Mouse (Mus musculus): ENCODE measurements at regions not wholly inside any gene's neighbourhood (a gene's known extent, or its start where the extent isn't known, plus 50 kb on each side); places are given as distances from the start of the nearest gene placed in this dataset.

DNA sequence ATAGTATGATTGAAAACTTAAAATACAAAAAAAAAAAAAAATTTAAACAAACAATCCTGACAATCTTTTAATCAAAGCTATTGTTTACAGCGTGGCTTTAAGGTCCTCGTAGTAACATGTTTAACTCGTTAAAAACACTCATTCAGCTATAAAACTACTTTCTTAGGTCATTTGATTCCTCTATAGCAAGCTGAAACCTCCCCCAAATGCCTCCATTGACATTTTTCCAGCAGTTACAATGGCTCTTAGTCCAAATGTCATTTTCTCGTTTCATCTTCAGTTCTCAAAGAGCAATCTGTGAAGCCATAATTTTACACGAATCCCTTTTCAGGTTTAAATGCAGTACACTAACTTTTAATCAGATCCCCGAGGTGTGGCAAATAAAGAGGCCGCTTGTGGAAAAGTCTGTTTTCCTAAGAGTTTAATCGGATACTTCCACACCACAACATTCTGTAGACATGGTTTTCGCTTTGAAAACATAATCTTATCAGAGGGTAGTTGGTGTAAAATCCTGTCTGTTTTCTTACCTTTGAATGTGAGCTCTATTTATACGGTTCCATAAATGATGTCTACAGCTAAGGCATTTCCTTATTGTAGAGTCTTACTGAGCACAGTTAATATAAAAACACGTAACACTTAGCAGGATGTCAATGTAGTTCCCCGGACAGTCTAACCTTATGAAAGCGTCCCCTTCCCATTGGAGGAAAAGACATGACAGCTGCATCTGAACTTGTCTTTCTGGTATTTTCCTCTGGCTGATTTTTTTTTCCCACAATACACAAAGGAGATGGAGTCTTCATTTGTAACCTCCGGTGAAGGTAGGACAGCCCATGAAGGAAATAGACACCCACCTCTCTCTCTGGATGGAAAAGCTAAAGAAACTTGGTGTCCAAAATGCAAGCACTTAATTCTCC is 69.6 kb upstream of the BC052040 start:
- no peak for DNase-seq (ENCODE audit: low spot score)

DNA sequence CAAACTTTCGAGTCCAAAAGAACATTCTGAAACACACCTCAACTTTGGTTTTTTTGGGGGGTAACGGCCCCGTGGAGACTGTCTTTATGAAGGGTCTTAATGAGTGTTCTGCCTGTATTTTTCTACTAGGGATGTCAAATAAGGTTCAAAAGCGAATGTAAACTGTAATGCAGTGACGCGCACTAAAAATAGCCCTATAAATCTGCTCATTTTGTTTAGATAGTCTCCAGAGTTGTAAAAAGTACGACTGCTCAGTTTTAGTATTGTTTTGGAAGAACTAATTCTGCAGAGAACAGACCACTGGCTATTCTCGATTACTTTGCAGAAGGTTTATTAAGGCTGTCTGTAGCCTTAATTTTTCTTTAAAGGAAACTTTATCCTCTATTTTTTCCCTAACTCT is 68.6 kb upstream of the BC052040 start:
- DNase-seq (ENCODE audit: low spot score): no peak

GRCm38 (mm10) chr2:115513774-115514231 is 67.7 kb upstream of the BC052040 start:
- no peak for DNase-seq (ENCODE audit: low spot score)

GRCm38 (mm10) chr2:115514831-115515428 is 66.6 kb upstream of the BC052040 start:
- no peak for DNase-seq (ENCODE audit: low spot score)

DNA sequence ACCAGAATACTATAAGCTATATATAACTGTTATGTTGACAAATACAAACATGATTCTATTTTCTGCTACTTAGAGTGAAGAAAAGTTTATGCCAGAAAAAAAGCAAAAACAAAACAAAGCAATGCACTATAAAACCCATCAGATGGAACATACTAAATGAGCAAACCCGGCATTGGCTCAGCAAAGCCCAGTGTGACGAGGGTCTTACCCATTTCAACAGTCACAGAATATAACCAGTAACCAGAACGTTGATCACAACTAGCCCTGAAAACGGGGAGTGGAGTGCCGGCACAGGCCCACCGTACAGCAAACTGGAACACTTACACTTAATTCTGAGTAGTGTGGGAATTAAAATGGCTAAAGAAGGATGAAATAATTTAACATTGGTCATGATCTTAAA is 66.0 kb upstream of the BC052040 start:
- DNase-seq (ENCODE audit: low spot score): no peak

- DNase-seq (ENCODE audit: low spot score): no peak
Observed at GRCm38 (mm10) chr2:115516824-115517223, 64.7 kb upstream of the BC052040 start.

GRCm38 (mm10) chr2:115519974-115520373 is 61.5 kb upstream of the BC052040 start:
- DNase-seq (ENCODE audit: low spot score): no peak

DNA sequence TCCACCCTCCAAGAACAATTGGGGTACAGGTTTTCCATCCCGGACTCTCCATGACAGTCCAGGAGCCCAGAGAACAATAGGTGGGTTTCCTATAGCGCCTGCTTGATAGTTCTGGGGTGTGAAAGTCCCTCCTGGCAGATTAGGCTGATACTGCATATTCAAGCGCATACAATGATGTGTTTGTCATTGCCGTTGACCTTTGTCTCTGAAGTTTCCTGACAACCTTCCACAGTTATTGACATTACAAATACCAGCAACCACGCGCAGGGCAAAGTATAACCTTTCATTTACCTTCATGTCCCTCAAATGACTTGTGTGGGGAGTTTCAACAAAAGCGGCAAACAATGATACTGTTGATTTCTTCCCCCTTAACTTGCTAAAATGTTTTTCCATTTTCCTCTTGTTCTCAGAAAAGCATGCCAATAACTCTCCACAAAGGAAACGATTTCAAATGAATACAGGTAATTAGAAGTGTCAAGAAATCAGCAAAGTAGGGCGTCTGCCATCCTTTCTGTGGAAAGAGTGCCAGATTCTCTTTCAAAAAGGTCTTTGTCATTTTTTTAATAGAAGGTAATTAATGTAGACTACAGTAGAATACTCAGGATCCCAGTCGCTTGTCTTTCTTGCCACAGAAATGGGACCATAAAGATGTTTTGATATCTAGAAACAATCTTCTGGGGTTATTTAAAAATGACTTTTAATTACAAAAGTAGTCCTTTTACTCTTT is 60.9 kb upstream of the BC052040 start:
- DNase-seq (ENCODE audit: low spot score): no peak

DNA sequence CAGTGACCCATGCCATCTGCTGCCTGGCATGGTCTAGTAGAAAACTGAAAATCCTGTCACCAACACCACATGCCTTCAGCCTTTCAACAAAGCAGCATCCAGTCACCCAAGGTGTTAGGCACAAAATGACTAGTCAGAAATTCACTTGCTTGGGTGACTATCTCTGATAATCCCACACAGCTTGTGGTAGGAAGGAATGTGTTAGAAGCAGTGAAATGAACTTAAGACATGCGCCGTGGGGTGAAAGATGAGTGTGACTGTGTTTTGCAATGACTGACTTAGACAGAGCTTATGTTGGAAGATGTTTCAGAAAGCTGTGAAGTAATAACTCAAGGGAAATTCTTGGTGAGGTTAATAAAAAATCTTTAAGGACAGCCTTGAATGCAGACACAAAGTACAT is 51.6 kb upstream of the BC052040 start:
- no peak for DNase-seq (ENCODE audit: low spot score)
